Mouse (Mus musculus): ENCODE results near the gene Sapcd2.
"Not testable (repeated sequence)": the region's sequence is repeated elsewhere in the genome, so short reads cannot be mapped to it uniquely, and the experiment has no call there.

Sapcd2 gene

DNA sequence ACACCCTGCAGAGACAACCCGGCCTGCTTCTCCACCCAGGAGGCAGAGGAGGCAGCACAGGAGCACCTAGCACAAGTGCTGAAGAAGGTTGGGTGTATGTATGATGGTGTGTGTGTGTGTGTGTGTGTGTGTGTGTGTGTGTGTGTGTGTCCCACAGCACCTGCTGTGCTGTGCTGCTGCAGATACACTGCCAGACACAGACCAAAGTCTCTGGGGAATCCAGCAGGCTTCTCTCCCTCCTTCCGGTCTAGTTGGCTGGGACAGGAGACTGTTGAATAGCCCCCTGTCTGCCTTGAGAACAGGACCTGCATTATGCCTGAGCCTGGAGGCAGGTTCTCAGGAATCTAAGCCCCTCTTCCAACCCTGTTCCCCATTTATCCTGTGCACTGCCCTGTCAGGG, 1.3 kb downstream of the Sapcd2 start:
- DNase-seq: no peak

DNA sequence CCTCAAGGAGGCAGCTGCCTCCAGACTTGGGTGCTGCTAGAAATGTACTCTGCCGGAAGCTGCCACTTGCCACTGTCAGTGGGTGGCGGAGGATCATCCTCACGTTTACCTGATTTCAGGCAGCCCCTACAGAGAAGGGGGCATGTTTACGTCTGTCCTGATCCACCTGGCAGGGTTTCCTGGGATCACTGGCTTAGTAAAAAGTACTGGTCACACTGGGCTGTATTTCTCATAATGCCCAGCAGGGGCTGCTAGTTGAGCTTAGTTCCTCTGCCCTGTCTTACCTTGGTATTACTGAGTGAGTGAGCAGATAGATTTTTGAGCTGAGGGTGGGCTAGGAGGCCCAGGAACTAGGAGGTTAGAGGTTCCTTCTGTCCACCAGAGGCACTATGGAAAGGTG, 4.5 kb downstream of the Sapcd2 start:
- peak; percentile 77 for DNase-seq

DNA sequence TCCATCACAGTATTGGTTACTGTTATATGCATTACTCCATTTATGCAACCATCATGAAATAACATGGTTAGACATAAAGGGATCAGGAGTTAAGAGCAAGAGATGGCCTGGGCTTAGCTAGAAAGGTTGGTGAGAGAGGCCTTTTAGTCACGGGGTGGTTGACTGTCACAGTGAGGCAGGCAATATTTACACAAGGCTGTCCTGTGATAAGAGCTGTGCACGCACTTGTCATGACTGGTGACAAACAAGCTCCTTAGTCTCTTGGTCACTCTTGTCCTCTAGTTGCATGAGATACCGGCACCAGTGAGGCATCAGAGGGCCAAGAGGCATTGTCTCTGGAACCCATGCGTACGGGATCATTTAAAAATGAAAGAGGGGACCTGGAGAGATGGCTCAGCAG, 12.4 kb downstream of the Sapcd2 start:
- no peak for DNase-seq

DNA sequence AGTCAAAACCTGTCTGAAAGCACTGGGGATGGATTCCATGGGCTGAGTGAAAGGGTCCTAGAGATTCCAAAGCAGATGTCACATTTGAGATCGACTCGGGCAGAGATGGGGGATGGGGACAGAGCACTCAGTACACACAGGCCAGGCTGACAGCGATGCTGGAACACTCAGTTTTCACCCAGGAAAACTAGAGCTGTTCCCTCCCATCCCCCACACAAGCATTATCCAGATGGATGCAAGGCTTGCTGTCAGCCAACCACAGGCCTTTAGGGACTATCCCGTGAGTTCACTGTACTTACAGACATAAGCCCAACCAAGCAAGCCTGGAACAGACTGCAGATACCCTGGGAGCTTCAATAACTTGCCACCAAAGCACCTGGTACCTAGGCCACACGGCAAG, 19.1 kb downstream of the Sapcd2 start:
- no peak for DNase-seq

DNA sequence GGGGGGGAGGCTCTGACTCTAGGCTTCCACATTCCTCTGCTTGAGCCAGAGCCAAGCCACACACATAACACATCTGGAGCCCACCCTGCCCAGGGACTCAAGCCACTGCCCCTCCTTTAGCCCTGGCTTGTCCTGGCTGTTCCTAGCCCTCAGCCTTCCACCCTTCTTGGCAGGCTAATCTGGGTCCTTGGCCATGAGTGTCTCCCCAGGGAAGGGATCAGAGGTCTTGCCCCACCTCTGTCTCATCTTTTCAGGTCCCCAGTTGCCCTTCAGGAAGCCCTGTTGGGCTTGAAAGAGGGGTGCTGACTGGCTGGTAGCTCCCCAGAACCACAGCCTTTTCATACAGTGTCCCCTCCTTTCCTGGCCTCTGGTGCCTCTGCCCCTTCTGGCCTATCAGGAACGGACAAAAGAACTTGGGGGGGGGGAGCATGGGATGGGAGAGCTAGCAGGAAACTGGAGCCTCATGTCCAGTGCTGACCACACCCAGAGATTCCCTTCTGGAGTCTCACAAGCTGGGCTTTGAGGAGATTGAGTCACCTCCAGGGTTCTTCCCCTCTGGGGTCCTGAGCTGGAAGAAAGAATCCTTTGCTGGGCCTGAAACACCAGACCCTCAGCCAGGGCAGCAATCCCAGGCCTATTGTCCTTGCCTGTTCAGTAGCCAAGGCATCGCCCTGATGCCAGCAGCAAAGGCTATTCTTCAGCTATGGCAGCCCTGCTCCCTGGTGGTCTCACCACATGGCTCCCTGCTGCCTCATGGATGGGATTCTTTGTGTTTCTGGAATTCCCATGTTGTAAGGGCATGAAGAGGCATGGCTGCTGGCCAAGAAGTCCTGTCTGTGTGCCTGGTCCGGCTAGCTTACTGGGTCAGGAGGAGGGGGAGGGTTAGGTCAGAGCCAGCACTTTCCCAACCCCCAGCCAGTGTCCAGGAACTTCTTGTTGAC, 22.4 kb downstream of the Sapcd2 start:
- peak; percentile 23 for DNase-seq

DNA sequence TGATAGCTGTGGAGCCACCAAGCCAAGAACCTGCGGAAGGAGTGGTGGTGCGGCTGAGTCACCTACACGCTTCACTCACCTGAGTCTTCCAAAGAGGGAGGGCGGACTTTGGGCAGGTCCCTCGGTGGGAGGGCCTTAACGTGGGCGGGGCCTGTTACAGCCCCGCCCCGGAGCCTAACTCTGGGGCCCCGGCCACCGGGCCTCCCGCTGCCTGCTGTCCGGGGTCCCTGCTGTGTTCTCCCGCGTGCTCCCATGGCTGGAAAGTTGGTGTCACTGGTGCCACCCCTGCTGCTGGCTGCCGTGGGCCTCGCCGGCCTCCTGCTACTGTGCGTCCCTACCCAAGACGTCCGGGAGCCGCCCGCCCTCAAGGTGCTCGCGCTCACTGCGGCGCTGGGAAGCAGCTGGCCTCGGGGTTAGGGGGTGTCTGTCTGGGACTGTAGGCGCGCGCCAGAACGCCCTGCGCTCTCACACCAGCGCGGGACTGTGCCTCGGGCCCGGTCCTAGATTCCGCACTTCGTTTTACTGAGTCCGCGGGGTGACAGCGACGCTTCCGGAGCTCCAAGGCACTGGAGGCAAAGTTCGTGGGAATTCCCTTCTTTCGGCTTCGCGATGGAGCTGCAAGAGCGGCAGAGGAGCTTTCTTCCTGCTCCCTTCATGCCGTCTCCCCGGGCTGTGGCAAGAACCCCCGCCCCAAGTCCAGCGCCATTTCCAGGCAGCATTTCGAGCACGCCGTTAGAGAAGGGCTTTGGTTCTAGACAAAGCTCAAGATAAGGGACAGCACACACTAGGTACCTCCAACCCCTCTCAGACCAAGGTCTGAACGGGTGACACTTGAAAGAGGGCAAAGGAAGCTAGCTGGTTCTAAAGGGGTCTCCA, 23.8 kb downstream of the Sapcd2 start, which contains the start of gene Entpd2:
TSS of gene Entpd2 (plus strand) at position 154 of the 876 bp plus-strand sequence.
- peak; percentile 53 for DNase-seq

DNA sequence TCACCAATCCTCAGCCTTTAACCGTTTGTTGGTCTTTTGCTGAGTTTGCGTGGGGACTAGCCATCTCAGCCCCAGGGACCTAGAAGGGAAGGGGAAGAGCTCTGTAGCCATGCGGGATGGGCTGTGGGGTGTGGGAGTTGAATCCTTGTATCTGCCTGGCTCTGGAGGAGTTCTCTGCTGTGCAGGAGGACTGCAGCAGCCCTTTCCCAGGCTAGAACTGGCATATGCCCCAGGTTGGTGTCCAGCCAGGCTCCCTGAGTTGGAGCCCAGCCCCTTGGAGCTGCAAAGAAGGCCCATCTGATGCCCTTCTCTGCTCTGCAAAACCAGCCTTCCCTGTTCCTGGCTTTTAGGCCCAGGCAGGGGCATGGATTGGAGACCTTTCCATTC, 24.5 kb downstream of the Sapcd2 start:
- DNase-seq: no peak

DNA sequence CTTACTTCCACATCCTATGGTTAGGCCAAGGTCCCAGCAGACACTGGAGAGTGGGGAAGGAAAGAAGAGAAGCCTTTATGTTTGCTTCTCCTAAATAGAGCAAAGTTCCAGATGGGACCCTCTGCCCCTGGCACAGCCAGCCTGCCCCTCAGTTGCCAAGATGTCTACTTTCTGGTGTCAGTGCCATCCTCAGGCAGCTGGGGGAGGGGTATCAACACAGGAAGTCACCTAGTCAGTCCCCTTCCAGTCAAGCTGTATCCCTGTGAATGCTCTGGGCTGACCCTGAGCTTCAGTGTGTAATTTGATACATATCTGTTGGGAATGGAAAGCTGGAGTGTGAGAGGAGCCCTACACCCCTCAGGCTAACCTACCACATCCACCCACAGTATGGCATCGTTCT, 24.9 kb downstream of the Sapcd2 start:
- no peak for DNase-seq

DNA sequence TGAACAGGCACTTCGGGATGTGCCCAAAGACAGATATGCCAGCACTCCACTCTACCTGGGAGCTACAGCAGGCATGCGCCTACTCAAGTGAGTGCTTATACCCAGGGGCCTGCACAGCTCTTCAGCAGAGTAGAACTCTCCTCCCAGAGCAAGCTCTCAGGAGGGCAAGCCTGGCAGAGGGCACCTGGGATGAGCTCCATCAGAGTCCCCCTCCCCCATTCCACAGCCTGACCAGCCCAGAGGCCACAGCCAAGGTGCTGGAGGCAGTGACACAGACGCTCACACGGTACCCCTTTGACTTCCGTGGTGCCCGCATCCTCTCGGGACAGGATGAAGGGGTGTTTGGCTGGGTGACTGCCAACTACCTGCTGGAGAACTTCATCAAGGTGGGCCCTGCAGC, 25.9 kb downstream of the Sapcd2 start:
- no peak for DNase-seq

DNA sequence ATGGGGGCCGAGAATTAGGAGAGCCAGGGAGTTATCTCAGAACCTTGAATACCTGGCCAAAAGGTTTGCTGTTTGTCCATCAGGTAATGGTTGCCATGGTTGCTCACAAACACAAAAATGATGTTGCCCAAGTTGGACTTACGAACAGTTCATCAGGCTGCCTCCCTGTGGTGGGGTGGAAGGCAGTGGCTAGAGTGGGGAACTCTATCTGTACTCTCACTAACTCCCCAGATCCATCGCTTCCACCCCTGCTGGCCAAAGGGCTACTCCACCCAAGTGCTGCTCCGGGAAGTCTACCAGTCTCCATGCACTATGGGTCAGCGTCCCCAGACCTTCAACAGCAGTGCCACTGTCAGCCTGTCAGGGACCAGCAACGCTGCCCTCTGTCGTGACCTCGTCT, 26.9 kb downstream of the Sapcd2 start, which contains the start of gene Npdc1:
TSS of gene Npdc1 (plus strand) at position 301 of the 400 bp plus-strand sequence.
- DNase-seq: no peak

DNA sequence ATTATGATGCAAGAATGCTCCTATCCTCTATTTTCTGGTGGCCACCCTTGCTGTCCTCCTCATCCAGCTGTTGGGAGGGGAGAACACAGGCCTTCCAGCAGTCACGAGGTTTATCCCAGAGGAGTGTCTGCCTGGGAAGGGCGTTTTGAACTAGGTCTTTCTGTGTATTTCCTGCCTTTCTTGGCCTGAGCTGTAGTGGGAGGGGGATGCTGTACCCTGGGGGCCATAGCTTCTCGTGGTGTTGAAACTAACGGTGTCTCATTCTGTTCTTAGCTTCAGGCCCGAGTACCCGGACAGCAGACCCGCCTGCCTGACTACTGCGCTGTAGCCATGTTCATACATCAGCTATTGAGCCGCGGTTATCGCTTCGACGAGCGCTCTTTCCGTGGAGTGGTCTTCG, 28.2 kb downstream of the Sapcd2 start:
- no peak for DNase-seq

DNA sequence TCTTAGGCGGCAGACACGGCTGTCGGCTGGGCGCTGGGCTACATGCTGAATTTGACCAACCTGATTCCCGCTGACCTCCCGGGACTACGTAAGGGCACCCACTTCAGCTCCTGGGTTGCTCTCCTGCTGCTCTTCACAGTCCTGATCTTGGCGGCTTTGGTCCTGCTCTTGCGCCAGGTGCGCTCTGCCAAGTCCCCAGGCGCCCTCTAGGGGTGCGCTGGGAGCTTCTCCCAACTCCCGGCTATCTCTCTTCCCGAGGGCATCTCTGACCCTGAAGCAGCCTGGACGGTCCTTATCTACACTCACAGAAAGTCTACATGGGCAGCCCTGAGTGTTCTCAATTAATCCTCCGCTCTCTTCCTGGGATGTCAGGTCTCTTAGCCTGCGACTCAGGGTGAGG, 28.6 kb downstream of the Sapcd2 start:
- DNase-seq: peak; percentile 80

DNA sequence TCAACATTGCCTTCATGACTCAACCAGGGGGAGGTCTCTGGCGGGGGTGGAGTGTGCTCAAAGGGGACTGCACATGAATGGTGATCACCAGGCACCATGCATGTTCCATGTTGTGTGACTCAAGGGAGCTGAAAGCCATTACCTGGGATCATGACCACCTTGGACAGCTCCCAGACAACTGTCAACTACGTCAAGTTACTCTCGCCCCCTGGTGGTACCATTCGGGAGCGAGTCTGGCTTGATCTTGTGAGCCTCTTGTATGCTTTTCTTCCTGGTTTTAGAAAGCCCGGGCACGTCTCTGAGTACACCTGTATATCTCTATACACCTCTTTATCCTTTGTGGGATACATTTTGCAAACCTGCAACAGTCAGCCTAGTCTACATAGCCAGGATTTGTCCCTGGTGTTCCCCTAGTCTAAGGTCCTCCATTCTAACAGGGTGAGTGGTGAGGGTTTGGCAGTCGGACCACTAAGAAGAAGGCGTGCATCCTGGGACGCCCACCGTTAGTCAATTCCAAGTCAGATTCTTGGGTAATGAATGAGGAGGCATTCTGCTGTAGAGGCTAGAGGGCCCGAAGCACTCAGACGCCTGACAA, 30.4 kb downstream of the Sapcd2 start:
- DNase-seq: peak; percentile 92

DNA sequence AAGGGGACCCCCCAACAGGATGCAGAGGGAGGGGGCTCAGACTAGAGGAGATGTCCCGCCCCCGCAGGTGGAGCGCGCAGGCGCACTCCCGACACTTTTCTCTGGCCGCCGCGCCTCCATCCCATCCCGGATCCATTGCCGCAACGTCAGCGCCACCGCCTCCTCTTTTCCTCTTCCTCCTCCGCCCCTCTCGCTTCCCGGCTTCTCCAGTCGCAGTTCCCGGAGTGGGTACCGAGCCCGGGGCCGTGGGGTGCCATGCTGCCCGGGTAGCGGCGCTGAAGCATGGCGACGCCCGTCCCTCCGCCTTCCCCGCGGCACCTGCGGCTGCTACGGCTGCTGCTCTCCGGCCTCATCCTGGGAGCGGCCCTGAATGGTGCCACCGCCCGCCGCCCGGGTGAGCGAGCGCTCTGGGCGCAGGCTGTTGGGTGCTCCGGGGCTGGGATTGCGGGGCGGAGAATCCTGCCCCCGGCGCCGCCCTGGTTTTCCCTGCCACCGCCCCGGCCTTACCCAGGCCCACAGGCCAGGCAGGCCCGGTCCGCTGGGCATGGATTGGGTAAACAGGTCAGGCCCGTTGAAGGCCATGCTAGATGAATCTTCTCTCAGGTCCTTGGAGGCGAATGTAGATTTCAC, 31.0 kb downstream of the Sapcd2 start:
- DNase-seq: peak; percentile 83

DNA sequence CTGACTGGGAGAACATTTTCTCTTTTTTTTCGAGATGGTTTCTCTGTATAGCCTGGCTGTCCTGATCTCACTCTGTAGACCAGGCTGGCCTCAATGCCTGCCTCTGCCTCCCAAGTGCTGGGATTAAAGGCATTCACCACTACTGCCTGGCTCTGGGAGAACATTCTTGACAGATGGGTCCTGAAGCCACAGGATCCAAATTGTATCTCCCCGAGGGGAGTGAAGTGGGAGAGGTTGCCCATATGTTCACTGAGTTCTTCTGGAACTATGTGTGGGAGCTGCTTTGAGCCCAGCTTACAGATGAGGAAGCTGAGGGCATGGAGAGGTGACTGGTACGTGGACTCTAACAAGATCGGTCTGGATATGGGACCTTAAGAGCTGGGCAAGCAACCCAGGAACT, 31.9 kb downstream of the Sapcd2 start:
- no peak for DNase-seq

DNA sequence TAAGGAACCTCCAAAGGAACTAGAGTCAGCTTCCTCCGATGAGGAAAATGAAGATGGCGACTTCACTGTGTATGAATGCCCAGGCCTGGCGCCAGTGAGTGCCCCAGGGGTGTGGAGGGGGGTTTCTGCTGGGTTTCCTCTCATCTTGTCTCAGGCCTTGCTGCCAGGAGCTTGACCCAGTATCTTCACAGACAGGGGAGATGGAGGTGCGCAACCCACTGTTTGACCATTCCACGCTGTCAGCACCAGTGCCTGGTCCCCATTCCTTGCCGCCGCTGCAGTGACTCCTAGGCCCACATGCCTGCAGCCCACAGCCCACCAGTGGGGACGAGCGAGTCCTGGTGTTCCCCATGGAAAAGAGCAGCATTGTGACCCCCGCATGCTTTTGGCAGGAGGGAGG, 36.8 kb downstream of the Sapcd2 start:
- DNase-seq: no peak

DNA sequence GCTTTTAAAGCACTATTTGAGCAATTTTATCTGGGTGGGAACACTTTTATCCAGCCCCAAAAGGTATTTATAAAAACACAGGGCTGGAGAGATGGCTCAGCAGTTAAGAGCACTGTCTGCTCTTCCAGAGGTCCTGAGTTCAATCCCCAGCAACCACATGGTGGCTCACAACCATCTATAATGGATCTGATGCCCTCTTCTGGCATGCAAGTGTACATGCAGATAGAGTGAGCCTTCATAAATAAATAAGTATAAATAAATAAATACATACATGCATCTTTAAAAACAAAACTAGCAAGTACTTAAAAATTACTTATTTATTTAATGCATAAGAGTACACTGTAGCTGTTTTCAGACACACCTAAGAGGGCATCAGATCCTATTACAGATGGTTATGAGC, 41.3 kb downstream of the Sapcd2 start:
- not testable (repeated sequence) for DNase-seq

DNA sequence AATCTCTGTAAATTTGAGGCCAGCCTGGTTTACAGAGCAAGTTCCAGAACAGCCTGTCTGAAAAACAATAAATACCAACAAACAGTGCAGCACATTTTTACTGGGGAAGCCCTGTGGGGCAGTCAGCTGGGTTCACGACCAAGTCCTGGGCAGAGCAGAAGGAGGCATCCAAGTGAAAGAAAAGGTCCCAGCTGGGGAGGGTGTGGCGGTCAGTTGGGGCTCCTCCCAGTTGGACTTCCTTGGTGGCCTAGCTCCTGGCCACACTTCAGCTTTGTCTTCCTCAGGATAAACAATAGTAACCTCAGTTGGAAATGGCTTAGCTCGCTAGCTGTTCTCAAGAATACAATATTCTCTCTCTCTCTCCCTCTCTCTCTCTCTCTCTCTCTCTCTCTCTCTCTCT, 45.3 kb downstream of the Sapcd2 start:
- peak; percentile 44 for DNase-seq

DNA sequence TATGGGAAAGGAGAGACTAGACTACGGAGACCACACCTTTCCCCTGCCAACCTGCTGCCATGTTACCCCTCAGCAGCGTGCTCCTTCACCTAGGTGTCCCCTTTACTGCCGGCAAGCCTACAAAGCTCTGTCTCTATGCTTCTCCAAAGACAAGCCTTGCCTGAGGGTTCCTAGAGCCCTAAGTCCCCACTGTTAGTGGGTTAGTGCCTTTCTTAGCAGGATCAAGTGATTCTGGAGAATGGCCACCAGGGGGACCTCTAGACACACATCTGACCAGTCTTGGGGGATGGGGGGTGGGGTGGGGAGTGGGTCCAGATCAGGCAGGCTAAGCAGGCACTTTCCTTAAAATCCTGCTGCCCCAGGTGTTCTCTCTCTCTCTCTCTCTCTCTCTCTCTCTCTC, 49.8 kb downstream of the Sapcd2 start:
- peak; percentile 65 for DNase-seq

DNA sequence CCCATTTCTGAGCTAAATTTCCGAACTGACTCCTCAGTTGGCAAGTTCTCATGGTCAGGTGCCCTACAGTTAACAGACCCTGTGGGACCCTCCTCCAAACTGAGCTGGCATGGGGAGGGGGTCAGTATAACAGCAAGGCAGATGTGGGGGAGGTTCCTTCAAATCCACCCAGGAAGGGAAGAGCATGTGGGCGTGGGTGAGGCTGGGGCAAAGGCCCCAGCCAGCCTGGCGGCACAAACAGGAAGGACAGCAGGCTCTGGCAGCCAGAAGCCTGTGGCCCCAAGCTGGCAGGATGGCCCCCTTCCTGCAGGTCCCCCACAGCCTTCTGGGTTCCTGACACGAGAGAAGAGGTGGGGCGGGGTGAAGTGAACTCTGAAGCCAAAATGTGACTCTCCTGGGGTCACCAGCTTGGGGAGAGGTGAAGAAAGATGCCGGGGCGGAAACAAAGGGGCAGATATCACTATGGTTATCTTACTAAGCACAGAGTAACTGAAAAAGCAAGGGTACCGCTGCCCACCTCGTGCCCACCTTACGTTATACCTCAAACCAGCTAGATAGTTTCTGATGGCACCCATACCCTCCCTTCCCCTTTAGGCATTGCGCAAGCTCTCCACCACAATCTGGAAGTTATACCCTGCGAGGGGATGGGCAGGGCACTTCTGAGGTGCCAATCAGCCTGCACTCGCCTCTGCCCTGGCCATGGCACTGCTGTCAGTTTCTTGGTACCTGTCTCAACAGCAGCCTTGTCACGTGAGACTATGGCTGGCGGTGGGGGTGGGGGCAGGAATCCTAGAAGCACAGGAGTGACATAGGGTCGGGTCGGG, 50.7 kb downstream of the Sapcd2 start, which contains the start of gene Fut7:
TSS of gene Fut7 (plus strand) at position 681 of the 824 bp plus-strand sequence.
- peak; percentile 68 for DNase-seq

DNA sequence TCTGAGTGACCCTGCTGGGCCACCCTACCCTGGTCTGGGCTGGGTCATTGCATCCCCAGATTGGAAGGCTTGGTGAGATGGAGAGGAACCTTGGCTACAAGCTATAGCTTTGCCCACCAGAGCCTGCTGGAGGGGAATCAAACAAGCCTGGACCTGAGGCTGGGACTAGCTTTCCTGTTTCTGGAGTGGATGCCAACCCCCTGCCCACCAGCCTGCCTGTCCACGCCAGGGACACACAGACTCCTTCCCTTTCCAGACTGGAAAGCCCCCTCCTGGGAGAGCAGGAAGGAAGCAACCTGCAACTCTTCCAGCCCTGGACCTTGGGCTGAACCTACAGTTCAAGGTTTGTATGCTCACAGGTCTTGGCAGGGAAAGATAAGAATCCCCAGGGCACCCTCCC, 51.5 kb downstream of the Sapcd2 start:
- no peak for DNase-seq

DNA sequence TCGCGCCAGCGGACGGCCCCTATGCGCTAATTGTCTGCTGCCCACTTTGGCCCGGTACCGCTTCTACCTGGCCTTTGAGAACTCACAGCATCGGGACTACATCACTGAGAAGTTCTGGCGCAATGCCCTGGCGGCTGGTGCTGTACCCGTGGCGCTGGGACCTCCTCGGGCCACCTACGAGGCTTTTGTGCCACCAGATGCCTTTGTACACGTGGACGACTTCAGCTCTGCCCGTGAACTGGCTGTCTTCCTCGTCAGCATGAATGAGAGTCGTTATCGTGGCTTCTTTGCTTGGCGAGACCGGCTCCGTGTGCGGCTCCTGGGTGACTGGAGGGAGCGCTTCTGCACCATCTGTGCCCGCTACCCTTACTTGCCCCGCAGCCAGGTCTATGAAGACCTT, 53.4 kb downstream of the Sapcd2 start:
- no peak for DNase-seq
